Mouse (Mus musculus) liver, postnatal 0 days (tissue): Measurements from ENCODE around the gene Mylk.

Experiments used
- CTCF ChIP-seq: sonication (generic); IDR thresholded peaks from 2 replicates; pipeline ENCODE4 v1.5.1; 2016; ENCODE audit warnings: antibody characterized with exemption, low read depth
- EP300 ChIP-seq: IDR thresholded peaks from 2 replicates; pipeline ENCODE4 v1.6.1; 2016; ENCODE audit warnings: antibody characterized with exemption, low read depth, mild to moderate bottlenecking

DNA sequence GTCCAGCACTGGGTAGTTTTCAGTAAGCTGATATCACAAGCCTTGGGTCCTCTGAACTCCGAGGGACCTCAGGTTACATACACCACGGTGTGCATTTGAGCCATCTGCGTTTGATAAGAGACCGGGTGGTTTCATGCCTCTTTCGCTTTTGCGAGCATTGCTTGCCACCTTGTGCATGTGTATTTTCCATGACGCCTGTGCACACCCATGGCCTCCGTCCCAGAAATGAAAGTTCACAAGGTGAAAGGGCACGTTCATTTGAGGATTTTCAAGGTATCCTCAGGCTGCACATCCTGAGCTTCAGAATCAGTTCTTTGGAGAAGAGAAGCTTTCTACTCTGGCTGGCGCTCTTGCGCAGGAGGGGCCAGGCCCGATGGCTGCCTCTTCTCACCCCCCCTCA, 227.5 kb downstream of the Mylk start:
- no peak for TF ChIP-seq CTCF
- TF ChIP-seq EP300: peak; percentile 71
